Mouse (Mus musculus): ENCODE results near the gene Vwa8. TPM values are rescaled to one million over a fixed set of nuclear protein-coding genes. Genes with fewer than 3 reads are reported as not detected.

Gene Vwa8
- total and polyA plus RNA-seq, 3 experiments = 12.4 to 17.5 (median 15.9) TPM

DNA sequence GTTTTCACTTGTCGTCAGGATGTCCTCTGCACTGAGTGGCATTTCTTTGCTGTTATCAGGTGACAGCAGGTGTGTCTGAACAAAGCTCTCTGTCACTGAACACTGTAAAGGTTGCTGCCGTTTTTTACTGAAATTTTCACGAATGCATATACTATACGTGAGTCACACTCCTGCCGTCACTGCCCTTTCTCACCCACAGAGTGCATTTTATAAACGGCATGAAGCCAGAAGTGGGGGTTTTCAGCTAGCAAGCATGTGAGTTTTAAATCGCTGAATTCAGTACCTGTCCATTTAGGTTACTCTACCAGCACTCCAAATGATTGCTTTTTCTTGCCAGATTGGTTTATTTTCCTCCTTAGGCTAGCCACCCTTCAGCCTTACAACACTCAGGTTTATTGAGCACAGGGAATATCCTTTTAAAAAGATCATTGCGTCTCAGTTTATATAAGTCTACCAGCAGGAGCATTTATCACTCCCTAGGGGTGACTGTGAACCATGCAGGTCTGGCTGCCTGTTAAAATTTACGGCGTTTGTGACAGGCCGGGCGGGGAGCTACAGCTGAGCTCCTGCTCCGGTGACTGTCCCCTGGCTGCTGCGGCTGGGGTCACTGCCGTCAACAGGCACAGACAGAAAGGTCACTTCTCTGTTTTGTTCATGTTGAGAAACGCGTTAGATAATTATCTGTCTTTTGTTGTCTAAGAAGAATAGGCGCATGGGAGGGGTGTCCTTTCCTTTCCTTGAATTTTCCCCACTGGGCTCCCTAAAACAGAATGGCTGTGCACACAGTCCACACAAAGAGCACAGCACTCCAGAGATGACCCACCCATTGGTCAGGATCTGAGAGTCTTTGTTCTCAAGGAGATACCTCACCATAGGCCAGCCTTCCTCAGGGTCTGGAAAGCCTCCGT lies 291.3 kb downstream of the Vwa8 start:
- dilution Hi-C loops (cut with MboI; ENCODE audit: extremely low pct_ligation_motif_present, extremely low pct_unique_long_range_greater_than_20kb, low sequenced_read_pairs) = no loop called here
- H3K79me2 ChIP-seq (replicated peaks; ENCODE audit: control insufficient read depth, extremely low read depth, insufficient read depth, poor library complexity, severe bottlenecking) = no peaks in the 10 kb centered on the region
- in situ Hi-C loops (cut with MboI; ENCODE audit: low pct_ligation_motif_present, low pct_unique_long_range_greater_than_20kb, low sequenced_read_pairs) = no loop called here
- DNase-seq (ENCODE audit: extremely low read depth) = no peak
- H3K36me3 ChIP-seq (replicated peaks in 1 of 2; ENCODE audit: control insufficient read depth in 1 of 2, insufficient read depth in 1 of 2, low read length in 1 of 2) = peaks cover 0 to 28% of the 10 kb centered on the region in 2 experiments
- no peak overlapping the region for H3K27ac ChIP-seq (ENCODE audit: insufficient read depth, low read depth)
- no peak overlapping the region for H3K4me2 ChIP-seq (ENCODE audit: insufficient read depth, low read depth, poor library complexity, severe bottlenecking)
- no peaks in the 10 kb centered on the region for H3K9me3 ChIP-seq (replicated peaks; ENCODE audit: low read length)
- H3K27me3 ChIP-seq (replicated peaks) = no peaks in the 10 kb centered on the region
- TF ChIP-seq GABPA (IDR thresholded peaks at IDR 0.05; ENCODE audit: insufficient replicate concordance, low read depth, low read length) (no peak), CHD1 (IDR thresholded peaks at IDR 0.05; ENCODE audit: low read depth, low read length) (no peak), ZNF384 (IDR thresholded peaks at IDR 0.05; ENCODE audit: low read depth, low read length) (no peak), MXI1 (IDR thresholded peaks at IDR 0.05; ENCODE audit: low read depth, low read length) (no peak), SMC3 (IDR thresholded peaks at IDR 0.05; ENCODE audit: low read depth, low read length) (no peak), NELFE (IDR thresholded peaks at IDR 0.05; ENCODE audit: low read depth, low read length) (no peak), MEF2A (IDR thresholded peaks at IDR 0.05; ENCODE audit: borderline replicate concordance, low read depth, low read length) (no peak), RAD21 (IDR thresholded peaks at IDR 0.05; ENCODE audit: low read depth, low read length) (no peak), BHLHE40 (IDR thresholded peaks at IDR 0.05; ENCODE audit: low read depth, low read length) (no peak), E2F4 (IDR thresholded peaks at IDR 0.05; ENCODE audit: insufficient replicate concordance, low read depth, low read length) (no peak), ZMIZ1 (IDR thresholded peaks at IDR 0.05; ENCODE audit: low read depth, low read length) (no peak)
- H3K4me3 ChIP-seq (replicated peaks in 1 of 3; ENCODE audit: low read depth in 2 of 3, low read length in 2 of 3, poor library complexity in 1 of 3) = no peak overlapping the region
- H3K9ac ChIP-seq (ENCODE audit: insufficient read depth, low read depth) = no peak overlapping the region
- peaks cover 6 to 23% of the 10 kb centered on the region in 2 experiments for H3K4me1 ChIP-seq (ENCODE audit: control insufficient read depth in 1 of 2, insufficient read depth in 2 of 2)

DNA sequence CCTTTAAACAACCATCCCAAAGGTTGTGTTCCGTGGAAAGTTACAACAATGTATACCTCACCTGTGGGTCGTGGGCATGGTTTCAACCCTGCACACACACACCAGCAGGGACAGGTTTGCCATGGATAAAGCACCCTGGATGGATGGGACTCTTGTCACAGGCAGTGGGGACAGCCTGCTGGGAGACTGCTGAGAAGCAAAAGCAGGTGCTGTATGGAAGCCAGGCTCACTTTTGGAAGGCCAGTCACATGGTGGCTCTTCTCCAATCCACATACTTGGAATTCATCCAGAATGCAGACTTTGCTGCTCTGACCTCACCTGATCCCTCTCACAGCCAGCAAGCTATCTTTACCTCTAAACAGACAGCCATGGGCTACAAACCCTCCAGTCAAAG lies 292.0 kb downstream of the Vwa8 start:
- in situ Hi-C loops (cut with MboI; ENCODE audit: low pct_ligation_motif_present, low pct_unique_long_range_greater_than_20kb, low sequenced_read_pairs) (no loop called here), dilution Hi-C loops (cut with MboI; ENCODE audit: extremely low pct_ligation_motif_present, extremely low pct_unique_long_range_greater_than_20kb, low sequenced_read_pairs) (no loop called here)
- H3K9ac ChIP-seq (ENCODE audit: insufficient read depth, low read depth) = no peak overlapping the region
- no peak overlapping the region for H3K4me2 ChIP-seq (ENCODE audit: insufficient read depth, low read depth, poor library complexity, severe bottlenecking)
- no peak for DNase-seq (ENCODE audit: extremely low read depth)
- H3K27me3 ChIP-seq (replicated peaks) = no peaks in the 10 kb centered on the region
- H3K79me2 ChIP-seq (replicated peaks; ENCODE audit: control insufficient read depth, extremely low read depth, insufficient read depth, poor library complexity, severe bottlenecking) = no peaks in the 10 kb centered on the region
- no peaks in the 10 kb centered on the region for H3K9me3 ChIP-seq (replicated peaks; ENCODE audit: low read length)
- TF ChIP-seq MEF2A (IDR thresholded peaks at IDR 0.05; ENCODE audit: borderline replicate concordance, low read depth, low read length) (no peak), MXI1 (IDR thresholded peaks at IDR 0.05; ENCODE audit: low read depth, low read length) (no peak)
- no peak overlapping the region for H3K4me3 ChIP-seq (replicated peaks in 1 of 3; ENCODE audit: low read depth in 2 of 3, low read length in 2 of 3, poor library complexity in 1 of 3)
- H3K36me3 ChIP-seq (replicated peaks in 1 of 2; ENCODE audit: control insufficient read depth in 1 of 2, insufficient read depth in 1 of 2, low read length in 1 of 2) = peaks cover 0 to 28% of the 10 kb centered on the region in 2 experiments
- peaks cover 6 to 23% of the 10 kb centered on the region in 2 experiments for H3K4me1 ChIP-seq (ENCODE audit: control insufficient read depth in 1 of 2, insufficient read depth in 2 of 2)
- no peak overlapping the region for H3K27ac ChIP-seq (ENCODE audit: insufficient read depth, low read depth)

DNA sequence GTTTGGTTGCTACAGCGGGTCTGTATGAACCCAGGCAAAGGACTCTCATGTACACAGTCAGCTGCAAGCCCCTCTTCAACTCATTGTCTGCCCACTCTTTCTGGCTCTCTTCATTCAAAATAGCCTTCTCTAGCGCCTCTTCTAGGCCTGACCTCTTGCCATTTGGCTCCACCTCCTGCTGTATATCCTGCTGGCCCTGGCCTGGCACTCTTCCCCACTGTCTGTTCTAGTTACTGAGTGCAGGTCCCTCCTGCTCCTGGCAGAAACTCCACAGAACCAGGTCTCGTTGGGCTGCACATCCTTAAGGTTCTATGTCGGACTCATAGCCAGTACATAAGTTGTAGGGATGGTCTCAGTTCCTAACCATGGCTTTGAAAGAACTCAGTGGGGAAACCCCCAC lies 293.5 kb downstream of the Vwa8 start:
- DNase-seq (ENCODE audit: extremely low read depth) = no peak
- dilution Hi-C loops (cut with MboI; ENCODE audit: extremely low pct_ligation_motif_present, extremely low pct_unique_long_range_greater_than_20kb, low sequenced_read_pairs) (no loop called here), in situ Hi-C loops (cut with MboI; ENCODE audit: low pct_ligation_motif_present, low pct_unique_long_range_greater_than_20kb, low sequenced_read_pairs) (no loop called here)
- no peak overlapping the region for H3K9ac ChIP-seq (ENCODE audit: insufficient read depth, low read depth)
- H3K36me3 ChIP-seq (replicated peaks in 1 of 2; ENCODE audit: control insufficient read depth in 1 of 2, insufficient read depth in 1 of 2, low read length in 1 of 2) = peaks cover 0 to 22% of the 10 kb centered on the region in 2 experiments
- no peak overlapping the region for H3K4me3 ChIP-seq (replicated peaks in 1 of 3; ENCODE audit: low read depth in 2 of 3, low read length in 2 of 3, poor library complexity in 1 of 3)
- no peaks in the 10 kb centered on the region for H3K9me3 ChIP-seq (replicated peaks; ENCODE audit: low read length)
- no peaks in the 10 kb centered on the region for H3K27me3 ChIP-seq (replicated peaks)
- no peak overlapping the region for H3K4me2 ChIP-seq (ENCODE audit: insufficient read depth, low read depth, poor library complexity, severe bottlenecking)
- peaks cover 6 to 23% of the 10 kb centered on the region in 2 experiments for H3K4me1 ChIP-seq (ENCODE audit: control insufficient read depth in 1 of 2, insufficient read depth in 2 of 2)
- no peaks in the 10 kb centered on the region for H3K79me2 ChIP-seq (replicated peaks; ENCODE audit: control insufficient read depth, extremely low read depth, insufficient read depth, poor library complexity, severe bottlenecking)
- H3K27ac ChIP-seq (ENCODE audit: insufficient read depth, low read depth) = no peak overlapping the region
- TF ChIP-seq NRF1 (IDR thresholded peaks at IDR 0.05; ENCODE audit: low read depth, low read length) (no peak), TCF12 (IDR thresholded peaks at IDR 0.05; ENCODE audit: low read depth, low read length) (no peak), ELF1 (IDR thresholded peaks at IDR 0.05; ENCODE audit: low read depth, low read length) (no peak), GABPA (IDR thresholded peaks at IDR 0.05; ENCODE audit: insufficient replicate concordance, low read depth, low read length) (no peak)

All from CH12.LX (cell line).